Mouse (Mus musculus) large intestine, adult 2 months (tissue): Measurements from ENCODE around the gene Agap1. TPM values are rescaled to one million over a fixed set of nuclear protein-coding genes. Genes with fewer than 3 reads are reported as not detected.
A peak's percentile ranks its signal among the peaks of the same experiment; 100 is the strongest.

Experiments
- DNase-seq: peaks from one replicate; pipeline ENCODE4 v3.0.0-alpha.2; 2012; ENCODE audit warnings: low read depth, low spot score
- WGBS: fragments of 180-500 bp; shearing (Covaris S2); methylation state at CpG from one replicate; pipeline ENCODE4 v1.1.7; 2018; 5-methylcytosine and 5-hydroxymethylcytosine counted together
- polyA plus RNA-seq: library from polyadenylated mRNA; depleted of rRNA; stranded (reverse); fragments of >200 nt; gene quantifications from 2 replicates; pipeline ENCODE4 v1.2.3, GENCODE M21; 2012

Agap1 gene
- polyA plus RNA-seq, 1 experiment = 12.4 TPM

DNA sequence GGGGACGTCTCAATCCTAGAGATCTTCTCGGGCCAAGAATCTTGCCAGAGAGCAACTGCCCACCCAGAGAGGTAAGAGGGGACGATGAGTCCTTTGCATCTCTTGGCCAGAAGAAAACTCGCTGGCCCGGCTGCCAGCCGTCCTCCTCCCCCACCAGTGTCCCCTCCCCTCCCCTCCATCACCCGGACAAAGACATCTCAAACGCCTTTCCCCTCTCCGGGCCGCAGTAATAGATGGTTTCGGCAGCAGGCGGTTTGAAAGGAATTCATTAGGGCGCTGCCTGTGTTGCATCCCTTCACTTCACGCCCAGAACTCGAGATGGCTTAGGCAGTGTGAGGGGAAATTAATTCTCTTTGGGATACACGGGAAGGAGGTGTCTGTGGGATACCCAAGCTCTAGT lies 478.0 kb downstream of the Agap1 start:
- 13% methylated on average over 16 of the region's 16 CpGs for WGBS
- no peak for DNase-seq

GRCm38 (mm10) chr1:89933028-89933427 lies 478.4 kb downstream of the Agap1 start:
- WGBS = 23% methylated on average over 6 of the region's 6 CpGs
- no peak for DNase-seq

DNA sequence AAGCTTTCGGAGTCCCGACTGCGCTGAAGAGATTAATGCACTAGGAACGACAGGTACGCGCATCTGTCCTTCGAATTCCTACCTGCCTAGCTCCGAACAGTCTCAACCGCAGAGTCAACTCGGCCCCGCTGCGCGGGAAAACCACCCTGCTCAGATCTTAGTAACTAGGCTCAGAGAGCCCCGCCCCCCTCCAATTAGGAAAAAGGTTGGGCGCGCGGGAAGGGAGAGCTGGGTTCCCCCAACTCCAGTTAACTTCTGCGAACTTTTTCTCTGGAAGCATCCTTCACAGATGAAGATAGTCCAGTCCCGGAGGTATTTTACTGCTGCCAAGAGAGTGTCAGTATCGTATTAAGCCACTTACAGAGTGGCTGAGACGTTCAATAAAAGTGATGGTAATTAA lies 479.2 kb downstream of the Agap1 start:
- no peak for DNase-seq
- WGBS = 15% methylated on average over 21 of the region's 21 CpGs

DNA sequence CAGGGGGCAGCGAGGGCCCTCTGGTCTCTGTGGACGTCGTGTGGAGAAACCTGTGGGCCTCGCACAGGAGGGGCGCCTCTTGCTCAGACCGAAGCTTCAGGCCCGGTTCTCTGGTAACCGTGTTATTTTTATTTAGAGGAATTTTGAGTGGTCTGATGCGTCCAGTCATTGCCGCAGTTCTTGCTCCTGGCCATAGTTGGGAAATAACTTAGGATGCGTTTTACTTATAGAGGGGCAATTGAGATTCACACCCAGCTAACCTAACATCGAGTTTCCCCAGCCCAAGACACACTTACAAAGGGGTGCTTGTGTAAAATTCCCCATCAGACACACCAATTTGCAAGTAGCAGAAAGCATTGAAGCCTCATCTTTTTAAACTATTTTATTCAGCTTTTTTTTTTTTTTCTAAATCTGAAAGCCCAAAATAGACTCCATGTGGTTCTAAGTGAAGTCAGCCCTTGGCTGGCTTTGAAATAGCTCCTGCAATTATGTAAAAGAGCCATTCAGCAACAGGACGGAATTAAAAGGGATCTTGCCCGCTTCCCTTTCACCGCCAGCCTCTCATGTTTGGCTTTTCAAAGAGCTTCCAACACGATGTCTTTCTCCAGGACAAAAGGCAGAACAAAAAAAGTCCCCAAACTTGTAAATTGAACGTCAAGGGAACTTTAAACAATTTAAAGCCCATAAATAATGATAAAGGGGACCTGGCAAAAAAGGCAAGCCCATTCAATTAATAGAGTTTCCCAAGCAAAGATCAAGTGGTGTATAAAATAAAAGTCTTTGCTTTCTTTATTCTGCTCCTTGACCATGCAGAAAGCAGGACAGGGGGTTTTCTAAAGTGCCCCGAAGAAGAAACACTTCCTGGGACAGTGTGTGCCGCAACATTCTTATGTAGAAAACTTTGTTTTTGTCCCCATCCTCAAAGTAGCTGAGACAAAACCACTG lies 480.0 kb downstream of the Agap1 start:
- WGBS = 23% methylated on average over 19 of the region's 19 CpGs
- DNase-seq = no peak

- no peak for DNase-seq
- WGBS = 6% methylated on average over 29 of the region's 29 CpGs
Observed at GRCm38 (mm10) chr1:89935493-89936348, 481.1 kb downstream of the Agap1 start.

DNA sequence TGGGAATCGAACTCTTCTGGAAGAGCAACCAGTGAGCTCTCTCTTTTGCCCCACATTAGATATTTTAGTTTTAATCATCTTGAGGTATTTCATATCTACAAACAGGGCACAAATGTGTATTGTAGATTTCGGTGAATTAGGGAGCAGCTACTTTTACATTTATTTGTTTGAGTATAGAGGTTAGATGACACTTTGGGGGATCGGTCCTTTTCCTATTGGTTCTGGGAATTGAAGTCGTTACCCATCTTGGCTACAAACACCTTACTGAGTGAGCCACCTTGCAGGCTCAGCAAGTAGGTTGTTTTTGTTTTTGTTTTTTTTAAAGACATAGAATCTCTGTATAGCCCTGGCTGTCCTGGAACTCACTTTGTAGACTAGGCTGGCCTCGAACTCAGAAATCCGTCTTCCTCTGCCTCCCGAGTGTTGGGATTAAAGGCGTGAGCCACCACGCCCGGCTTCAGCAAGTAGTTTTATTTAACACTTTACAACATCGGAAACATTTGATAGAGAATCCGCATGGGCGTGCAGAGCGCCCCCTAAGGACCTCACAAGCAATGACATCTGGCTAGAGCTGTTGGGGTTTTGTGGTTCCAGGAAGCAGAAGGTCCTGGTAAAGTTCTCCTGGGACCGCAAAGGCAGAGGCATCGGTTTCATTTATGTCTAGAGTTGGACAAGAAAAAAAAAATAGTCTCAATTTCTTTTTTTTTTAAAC lies 484.4 kb downstream of the Agap1 start:
- DNase-seq = no peak
- 31% methylated on average over 16 of the region's 16 CpGs for WGBS

GRCm38 (mm10) chr1:89939596-89939960 lies 485.0 kb downstream of the Agap1 start:
- WGBS = 34% methylated on average over 16 of the region's 16 CpGs

GRCm38 (mm10) chr1:89939981-89940726 lies 485.5 kb downstream of the Agap1 start:
- 5% methylated on average over 34 of the region's 34 CpGs for WGBS
- no peak for DNase-seq

More at GRCm38 (mm10) chr1:89939596-89939960, 485.0 kb downstream of the Agap1 start:
- no peak for DNase-seq

DNA sequence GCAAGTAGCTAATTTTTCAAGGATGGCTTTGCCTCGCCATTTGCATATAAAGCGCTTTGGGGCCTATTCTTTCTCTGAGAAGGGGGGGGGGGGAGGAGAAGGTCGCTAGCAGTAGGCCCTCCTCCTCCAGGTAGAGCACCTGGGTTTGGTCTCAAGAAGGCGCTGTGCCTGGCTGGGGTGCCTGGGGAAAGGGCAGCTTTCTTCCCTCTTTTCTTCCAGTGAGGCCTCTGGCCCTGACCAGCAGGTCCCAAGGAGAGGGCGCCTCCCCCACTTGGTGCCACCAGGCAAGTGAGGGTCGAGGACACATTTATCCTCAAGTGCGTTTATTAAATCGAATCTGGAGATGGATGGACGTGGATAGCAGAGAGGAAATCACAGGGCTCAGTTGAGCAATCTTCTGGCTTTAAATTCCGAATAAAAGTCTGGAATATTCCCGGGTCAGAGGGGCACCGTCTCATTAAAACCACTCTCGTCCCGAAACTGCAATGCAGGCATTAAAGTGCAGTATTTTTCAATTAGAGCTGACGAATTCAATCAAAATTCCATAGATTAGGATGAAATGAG lies 486.4 kb downstream of the Agap1 start:
- no peak for DNase-seq
- 23% methylated on average over 15 of the region's 15 CpGs for whole genome bisulfite sequencing

GRCm38 (mm10) chr1:89941701-89942381 lies 487.2 kb downstream of the Agap1 start:
- no peak for DNase-seq
- WGBS = 4% methylated on average over 40 of the region's 40 CpGs

- no peak for DNase-seq
- WGBS = 13% methylated on average over 15 of the region's 15 CpGs
Observed at GRCm38 (mm10) chr1:89942395-89942976, 487.9 kb downstream of the Agap1 start.

DNA sequence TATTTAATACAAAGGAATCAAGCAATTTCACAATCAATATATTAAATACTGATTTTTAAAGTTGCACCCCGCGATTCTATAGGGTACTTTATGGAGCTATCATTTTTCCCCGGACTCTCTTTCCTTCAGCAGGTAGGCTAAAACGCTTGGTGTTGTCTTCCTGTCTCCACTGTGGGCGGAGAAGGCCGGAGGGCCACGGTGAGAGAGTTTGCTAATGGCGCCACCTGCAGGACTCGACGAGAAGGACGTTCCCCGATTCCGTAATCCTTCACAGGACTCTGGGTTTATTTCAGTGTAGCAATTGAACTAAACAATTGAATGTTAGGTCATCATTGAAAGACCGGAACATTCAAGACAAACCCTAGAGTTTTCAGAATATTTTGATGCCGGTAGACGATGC lies 488.6 kb downstream of the Agap1 start:
- WGBS = 3% methylated on average over 16 of the region's 16 CpGs
- peak; percentile 28 for DNase-seq
